Mouse (Mus musculus): ENCODE measurements around the gene Map3k5.
A peak's percentile ranks its signal among the peaks of the same experiment; 100 is the strongest.

Map3k5 gene

DNA sequence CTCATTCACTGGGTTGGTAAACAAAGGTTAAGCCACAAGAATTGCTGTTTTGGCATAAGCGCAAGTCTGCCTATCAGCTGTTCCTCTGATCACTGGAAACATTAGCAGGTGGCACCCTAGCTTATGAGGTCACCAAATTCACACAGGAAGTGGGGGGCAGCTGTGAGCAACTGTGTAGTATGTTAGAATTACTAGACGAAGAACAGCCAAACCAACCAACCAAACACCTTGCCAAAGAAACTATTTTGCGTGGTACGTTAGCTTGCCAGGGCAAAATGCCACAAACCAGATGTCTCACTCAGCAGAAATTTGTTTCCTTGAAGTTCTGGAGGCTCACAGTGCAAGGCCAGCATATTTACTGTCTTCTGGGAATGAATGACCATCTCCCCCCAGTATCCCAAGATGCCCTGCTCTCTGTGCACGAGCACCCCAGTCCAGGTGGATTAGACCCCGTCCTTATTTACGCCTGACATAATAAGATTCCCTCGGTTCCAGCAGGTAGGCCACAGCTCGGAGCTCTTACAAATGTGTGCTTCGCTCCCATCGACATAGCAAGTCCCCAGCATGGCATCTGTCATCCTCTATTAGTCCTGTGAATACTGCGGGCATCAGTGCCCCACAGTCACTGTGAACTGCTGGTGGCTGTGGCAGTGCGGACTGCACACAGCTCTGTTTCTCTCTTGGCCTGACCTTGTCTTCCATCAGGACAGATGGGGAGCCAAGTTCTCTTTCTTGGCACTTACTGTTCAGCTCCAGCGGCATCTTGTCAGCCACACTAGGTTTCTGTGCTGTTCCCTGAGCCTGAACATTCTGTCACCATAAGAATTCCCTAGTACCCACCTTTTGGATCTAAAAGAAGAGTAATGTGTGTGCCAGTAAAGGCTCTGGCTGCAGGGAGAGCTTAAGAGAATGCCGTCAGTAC lies 185.5 kb downstream of the Map3k5 start:
- DNase-seq, result peak; percentile 89

DNA sequence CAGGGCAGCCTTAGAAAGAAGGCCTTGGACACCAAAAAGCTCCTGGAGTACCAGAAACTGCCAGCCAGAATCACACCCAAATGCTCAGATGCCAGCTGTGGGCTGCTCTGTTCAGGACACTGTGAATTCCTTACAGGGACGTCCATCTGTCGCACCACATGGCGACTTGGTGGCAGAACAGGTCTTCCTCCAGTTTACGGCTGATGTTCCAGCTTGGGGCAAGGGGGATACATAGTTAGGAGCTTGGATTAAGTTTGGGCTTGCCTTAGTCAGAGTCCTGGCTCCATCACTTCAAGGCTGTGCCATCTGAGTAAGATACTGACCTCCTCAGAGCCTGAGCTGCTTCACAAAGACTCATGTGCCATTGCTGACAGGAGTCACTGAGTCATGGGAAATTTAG lies 187.7 kb downstream of the Map3k5 start:
- no peak for DNase-seq

DNA sequence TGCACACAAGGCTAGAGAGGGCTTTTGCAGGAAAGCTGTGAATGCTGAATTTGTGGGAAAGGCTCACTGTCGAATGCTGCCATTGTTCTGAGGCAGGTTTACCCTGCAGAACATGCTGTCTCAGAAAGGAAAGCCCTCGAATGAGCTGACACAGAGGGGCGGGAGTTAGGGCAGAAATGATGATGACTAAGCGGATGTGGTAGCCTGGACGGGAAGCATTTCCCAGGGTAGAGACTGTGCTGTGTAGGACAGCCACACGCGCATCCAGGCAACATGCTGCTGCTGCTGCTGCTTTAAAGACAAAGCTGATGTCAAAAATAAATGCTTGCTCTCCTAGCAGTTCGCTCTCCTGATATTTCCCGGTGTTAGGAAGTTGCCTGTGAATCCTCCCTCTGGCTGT lies 189.1 kb downstream of the Map3k5 start:
- DNase-seq, result peak; percentile 96

DNA sequence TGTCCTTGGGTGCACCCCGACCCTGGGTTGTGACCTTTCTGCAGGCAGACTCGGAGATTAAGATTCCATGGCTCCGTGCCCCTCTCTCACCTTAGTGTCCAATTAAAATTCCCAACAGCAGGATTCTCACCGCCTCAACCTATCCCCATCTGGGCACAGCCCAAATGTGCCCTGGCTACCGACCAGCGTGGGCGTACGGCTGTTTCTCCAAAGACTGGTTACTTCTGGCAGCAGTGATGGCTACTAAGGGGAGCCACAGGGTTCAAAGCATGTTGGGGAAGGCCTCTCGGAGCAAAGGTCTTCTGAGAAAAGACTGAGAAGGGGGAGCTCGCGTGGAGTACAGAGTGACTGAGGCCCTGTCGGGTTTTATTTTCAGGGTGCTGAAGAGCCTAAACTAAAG lies 190.3 kb downstream of the Map3k5 start:
- no peak for DNase-seq

DNA sequence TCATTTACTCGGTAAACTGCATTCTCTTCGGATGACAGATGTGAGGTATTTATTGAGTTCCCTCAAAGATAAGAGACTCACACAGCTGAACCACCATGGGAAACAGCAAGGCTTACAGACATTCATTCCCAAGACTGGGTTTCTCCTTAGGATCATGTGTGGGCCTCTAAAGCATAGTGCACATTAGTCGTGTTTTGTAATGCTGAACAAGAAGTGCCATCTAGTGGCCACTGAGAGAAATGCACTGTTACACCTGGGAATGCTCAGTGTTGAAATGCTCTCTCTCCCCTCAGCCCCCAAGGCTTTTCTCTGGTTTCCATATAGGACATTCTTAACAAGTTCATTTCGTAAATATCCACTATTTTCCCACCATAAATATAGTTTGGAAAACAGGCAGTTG lies 191.0 kb downstream of the Map3k5 start:
- peak; percentile 91 for DNase-seq

GRCm38 (mm10) chr10:20132933-20133652 lies 198.8 kb downstream of the Map3k5 start:
- DNase-seq, result no peak

- DNase-seq, result peak; percentile 91
These were observed 201.2 kb downstream of the Map3k5 start for GRCm38 (mm10) chr10:20135350-20136058.

- DNase-seq, result no peak
These were observed 202.2 kb downstream of the Map3k5 start for GRCm38 (mm10) chr10:20136505-20136904.

DNA sequence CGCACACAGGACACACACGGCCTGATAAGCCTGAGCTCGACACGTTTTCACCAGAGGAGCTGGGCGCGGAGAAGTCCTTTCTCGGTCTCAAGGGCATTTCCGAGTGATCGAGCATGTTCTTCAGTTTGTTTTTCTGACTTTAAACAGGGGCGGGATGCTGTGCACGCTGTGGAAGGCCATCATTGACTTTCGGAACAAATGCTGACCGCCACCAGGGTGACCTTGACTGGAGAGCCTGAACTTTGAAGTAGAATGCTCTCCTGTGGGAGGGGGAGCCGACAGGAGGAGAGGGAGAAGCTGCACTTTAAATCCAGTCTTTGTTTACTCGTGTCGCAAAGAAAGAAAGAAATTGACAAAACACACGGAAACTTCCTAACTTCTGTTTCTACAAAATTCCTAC lies 207.1 kb downstream of the Map3k5 start:
- DNase-seq, result no peak

GRCm38 (mm10) chr10:20148130-20148772 lies 214.0 kb downstream of the Map3k5 start, which contains the start of gene Map7:
TSS of gene Map7 (plus strand) at chr10:20148471.
- no peak for DNase-seq

- peak; percentile 94 for DNase-seq
These were observed 214.5 kb downstream of the Map3k5 start for GRCm38 (mm10) chr10:20148773-20149120.

DNA sequence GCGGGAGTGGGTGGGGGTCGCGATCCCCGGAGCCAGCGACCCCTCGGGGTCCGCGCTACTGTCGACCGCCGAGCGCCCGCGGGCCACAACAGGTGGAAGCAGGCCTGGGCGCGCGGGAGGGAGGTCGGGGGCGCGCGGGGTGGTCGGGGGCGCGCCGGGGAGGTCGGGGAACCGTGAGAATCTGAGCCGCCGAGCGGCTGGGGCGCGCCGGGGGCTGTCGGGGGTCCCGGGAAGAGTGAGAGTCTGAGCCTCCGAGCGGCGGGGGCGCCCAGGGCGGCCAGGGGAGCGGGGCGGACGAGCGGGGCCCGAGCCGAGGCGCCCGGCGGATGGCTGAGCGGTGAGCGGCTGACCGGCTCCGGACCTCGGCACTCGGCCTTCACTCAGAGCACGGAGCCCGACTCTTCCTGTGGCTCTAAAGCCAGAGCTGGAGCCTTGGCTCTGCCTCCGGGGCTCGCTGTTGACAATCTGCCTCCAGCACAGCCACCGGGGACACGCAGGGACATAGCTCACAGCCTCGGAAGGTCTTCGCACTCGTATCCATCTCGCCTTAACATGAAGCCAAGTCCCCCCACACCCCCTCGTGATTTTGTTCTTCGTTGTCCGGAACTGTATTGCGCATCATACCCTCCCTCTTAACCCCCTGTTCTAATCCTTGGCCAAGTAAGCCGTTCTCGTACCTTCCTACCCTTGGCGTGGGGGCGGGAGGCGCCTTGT lies 215.0 kb downstream of the Map3k5 start:
- peak; percentile 94 for DNase-seq

- peak; percentile 90 for DNase-seq
These were observed 215.6 kb downstream of the Map3k5 start for GRCm38 (mm10) chr10:20149835-20150355.

GRCm38 (mm10) chr10:20152131-20152530 lies 217.9 kb downstream of the Map3k5 start:
- no peak for DNase-seq

- DNase-seq, result no peak
These were observed 219.2 kb downstream of the Map3k5 start for GRCm38 (mm10) chr10:20153507-20153906.

DNA sequence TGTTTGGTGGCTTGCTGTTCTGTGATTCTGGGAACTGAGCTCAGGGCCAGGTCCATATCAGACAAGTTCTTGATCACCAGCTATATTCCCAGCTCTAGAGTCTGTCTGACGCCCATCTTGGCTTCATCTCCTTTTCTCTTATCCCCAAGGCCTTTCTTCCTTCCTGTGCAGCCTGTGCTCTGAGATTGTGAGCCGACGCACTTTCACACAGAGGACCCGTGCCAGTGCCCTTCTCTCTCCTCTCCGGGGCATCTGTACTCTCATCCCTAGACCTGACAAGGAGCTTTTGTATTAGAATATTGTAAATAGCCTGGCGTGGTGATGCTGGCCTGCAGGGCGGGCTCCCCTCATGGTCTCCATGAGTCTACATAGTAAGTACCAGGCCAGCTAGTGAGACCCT lies 221.1 kb downstream of the Map3k5 start:
- DNase-seq, result no peak

DNA sequence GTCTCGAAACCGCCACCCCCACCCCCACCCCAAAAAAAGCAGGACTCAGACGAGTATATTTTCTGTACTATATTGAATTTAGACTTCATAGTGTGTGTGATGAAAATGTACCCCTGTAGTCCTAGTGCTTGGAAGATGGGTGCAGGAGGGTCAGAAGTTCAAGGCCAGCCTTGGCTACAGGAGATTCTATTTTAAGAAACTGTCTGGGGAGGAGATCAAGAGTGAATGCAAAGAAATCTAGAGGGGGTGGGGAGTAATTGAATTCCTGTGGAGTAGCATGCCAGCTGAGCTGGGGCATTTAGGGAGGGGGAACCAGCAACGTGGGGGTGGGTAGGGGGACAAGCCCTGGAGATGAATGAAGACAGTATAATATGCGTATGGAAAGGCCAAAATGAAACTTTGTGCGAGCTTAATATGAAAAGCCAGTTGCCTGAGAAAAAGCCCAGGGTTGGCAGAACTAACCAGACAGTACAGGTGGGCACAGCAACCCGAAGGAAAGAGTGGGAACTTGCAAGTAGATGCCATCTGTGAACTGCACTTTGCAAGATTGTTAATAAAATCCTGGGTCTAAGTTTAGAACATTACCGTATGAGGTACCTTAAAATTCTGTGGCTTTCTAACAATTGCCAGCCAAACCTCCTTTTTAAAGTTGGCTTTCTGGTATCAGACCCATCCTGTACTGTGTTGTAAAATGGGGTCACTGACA lies 222.9 kb downstream of the Map3k5 start:
- no peak for DNase-seq

DNA sequence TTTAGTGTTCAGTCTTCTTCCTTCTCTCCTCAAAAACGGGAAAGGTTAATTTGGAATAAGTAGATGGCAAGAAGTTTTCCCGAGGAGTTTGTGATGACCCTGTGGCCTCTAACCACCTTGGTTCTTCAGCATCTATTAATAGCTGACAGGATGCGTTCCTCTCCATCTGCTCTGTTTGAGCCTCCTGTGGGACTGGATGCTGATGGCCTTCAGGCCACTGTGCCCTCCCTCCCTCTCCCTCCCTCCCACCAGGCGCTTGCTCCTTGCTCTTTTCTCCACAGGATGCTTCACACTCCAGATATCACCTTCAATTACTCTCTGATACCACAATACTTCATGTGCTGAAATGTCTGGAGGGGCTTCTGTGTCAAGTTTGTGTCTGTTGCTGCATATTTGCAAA lies 224.5 kb downstream of the Map3k5 start:
- DNase-seq, result no peak

DNA sequence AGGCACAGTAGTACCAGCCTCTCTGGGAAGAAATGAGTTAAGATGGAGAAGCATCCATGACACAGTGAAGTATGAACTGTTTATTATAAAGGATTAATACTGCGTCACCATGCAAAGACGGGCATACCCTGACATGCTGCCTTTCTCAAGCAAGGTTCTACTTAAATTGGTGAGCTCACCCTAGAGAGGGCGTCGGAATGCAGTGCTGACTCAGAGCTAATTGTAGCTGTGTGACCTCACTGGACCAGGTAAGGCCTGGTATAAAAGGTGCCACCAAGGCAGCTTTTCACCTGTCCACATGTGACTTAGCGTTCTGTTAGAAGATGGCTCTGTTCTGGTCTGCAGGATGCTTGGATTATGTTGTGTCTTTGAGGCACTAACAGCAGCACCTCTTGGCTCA lies 225.0 kb downstream of the Map3k5 start:
- no peak for DNase-seq

GRCm38 (mm10) chr10:20160914-20161313 lies 226.6 kb downstream of the Map3k5 start:
- no peak for DNase-seq

GRCm38 (mm10) chr10:20164810-20165209 lies 230.5 kb downstream of the Map3k5 start:
- DNase-seq, result no peak

Data from heart, adult 11 months (tissue).